Mouse (Mus musculus) T-helper 17 cell (primary cell): ENCODE measurements around the gene Top1.
"Not testable (repeated sequence)": the region's sequence is repeated elsewhere in the genome, so short reads cannot be mapped to it uniquely, and the experiment has no call there.

ENCODE experiments used
- in situ Hi-C, 2 experiments: fragments of 300-600 bp; cut with MboI, MseI; formaldehyde crosslinking; loops; 1 replicate in 1 of 2; 2 replicates in 1 of 2; pipeline ENCODE4 v1.15.1; 2025; ENCODE audit warnings: high pct_unique_total_duplicates in 2 of 2

Gene Top1

DNA sequence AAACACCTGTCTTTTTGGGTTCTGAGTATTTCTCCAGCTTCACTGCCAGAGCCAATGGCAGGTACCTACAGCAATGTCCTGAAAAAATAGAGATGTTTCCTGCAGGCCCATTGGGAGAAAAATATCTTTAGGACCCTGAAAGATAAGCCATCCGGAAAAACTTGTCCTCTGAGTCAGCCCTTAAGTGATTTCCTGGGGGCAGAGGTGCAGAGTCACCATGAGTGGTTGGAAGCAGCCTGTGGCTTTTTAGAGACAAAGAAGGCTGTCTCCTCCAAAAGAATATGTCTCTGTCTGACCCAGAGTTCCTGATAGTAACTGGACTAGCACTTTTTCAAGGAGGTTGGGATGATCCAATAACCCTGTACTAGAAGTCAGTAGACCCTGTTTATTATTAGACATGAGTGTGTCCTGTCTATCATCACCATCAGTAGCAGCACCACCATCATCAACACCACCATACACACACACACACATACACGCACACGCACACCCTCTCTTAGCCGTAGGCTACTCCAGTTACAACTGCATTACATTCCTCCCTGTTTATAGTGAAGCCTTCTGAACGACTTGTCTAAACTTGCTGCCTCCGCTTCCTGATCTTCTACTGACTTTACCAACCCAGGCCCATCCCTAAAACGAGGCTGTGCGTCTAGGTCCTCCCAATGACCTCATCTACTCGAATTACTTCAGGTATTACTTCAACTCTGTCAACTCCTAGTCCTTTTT is 14.7 kb upstream of the Top1 start:
- in situ Hi-C loops: no loop called here

DNA sequence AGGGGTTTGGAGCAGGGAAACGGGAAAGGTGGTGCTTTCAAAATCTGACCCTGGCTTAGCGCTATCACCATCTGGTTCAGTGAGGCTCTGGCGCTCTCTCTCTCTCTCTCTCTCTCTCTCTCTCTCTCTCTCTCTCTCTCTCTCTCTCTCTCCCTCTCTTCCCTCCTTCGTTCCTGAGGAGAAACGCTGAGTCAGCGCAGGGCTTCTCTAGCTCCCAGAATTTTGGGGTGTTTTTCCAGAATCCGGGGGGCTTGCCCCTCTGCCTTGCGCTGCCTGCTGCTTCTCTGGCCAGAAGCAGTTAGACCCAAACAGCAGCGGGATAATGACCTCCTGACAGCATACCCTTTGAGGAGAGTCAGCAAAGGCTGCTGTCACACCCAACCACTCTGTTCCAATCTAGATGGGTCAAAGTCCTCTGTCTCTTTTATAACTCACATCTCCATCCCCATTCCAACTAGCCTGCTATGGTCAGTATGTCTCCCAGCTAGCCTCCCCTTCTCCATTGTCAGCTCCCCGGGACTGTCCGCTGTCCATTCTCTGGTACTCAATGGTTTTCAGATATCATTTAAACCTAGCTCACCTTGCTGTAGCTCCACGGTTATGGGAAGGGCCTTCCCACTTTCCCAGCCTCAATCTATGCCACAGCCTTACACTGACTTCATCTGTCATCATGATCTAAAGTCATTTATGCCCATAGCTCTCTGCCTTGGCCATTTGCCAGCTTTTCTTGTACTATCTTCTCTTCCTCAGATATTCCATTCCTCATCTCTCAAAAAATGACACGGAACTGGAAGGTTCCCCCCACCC is 5.6 kb upstream of the Top1 start:
- in situ Hi-C loops: no loop called here

DNA sequence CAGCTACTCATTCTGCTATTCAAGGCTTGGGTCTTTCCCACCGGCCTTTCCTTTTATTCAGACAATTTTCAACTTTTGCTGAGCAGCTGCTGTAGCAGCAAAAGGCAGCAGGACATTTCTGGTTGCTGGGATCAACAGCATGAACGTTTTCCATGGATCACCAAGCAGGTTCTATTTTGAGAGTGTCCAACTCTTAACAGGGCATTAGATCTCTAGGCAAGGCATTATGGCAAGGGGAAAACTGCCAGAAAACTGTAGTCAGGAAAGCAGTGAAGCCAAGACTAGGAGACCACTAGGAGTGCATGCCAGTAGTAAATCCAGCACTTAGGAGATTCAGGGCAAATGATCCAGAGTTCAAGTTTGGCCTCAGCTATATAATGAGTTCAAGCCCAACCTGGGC is 4.5 kb upstream of the Top1 start:
- in situ Hi-C loops: no loop called here

DNA sequence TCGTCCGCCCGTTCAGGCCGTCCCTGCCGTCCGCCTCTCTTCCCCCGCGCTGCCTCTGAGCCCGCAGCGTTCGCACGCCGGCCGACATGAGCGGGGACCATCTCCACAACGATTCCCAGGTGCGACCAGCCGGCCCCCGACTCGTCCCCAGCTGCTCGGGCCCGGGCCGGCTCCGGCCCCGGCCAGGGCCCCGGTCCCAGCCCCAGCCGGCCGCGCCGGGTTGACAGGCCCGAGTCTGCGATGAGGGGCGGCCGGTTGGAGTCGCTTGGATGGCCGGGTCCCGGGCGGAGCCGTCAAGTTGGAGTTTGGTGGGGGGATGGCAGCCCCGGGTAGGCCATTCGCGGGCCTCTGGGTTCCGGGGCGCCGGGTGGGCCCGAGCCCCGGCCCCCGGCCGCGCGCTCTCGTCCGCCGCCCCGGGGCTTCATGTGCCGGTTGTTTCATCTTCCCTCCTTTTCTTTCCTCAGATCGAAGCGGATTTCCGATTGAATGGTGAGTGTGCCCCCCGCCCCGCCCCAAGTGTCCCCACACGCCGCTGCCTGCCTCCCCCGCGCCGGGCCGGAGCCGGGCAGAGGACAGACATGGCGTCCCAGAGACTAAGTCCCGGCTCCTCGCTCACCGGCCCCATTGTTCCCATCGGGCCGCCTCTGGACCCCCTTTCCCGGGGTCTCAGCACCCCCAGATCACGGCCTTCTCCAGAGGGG is 606 bp downstream of the Top1 start:
- in situ Hi-C loops: no loop called here

DNA sequence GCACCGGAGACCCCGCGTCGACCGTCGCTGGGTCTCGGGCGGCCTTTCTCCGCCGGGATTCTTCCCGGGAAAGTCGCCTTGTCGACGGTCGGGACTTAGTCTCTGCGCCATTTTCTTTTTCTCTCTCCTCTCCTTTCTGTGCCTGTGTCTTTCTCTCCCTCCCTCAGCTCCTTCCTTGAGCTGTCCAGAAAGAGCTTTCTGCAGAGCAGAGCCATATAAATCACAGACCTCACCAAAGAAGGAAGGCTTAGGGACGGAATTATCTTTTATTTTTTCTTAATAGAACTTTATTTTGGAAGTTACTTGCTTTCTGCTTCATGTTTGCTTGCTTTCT is 1.1 kb downstream of the Top1 start:
- in situ Hi-C loops: no loop called here

DNA sequence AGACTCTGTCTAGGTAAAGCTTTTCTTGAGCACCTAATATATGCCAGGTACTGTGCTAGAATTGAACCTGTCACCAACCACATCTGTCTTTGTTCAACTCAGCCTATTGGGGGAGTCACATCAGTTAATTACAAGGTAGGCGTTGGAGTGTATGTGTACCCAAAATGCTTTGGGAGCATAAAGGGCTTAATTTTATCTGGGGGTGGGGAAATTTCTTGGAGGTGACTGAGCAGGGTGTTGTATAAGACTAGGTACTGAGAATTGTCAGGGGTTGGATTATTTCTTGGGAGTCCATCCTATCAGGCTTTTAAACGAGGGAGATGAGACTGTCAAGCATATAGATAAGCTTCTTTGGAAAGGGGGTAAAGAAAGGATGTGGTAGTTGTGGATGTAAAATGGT is 2.4 kb downstream of the Top1 start:
- in situ Hi-C loops: no loop called here

DNA sequence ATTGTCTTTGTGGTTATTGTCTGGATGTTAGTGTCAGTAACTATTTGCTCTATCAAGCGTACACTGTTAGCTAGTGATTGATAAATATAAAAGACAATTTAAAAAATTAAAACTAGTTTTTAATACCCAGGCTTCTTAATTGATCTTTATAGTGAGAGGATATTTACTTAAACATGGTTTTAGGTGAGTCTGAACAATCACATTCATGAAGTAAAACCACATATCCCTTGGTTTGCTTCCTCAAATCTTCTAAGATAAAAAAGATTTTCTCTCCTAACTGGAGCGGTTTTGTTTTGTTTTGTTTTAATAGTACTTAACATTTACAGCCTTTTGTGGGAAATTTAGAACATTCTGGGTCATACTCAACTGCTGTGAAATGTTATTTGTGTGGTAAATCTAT is 3.4 kb downstream of the Top1 start:
- in situ Hi-C loops: no loop called here

DNA sequence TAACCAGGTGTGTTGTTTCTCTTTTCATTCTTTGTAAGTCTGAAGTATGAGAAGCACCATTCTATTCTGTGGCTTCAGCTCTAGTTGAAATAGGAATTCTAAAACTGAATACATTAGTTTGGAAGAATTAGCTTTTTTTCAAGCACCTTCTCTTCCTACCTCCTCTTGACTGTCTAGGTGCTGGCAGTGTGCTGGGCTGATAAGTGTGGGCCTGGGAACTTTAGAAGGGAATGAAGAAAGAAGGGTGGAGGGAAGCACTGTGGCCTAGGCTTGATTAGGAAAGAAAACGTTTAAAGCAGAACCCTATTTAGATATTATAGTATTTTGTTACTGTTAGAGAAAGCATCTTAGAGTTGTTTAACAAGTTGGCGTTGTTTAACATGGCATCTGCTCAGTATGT is 5.5 kb downstream of the Top1 start:
- in situ Hi-C loops: no loop called here

DNA sequence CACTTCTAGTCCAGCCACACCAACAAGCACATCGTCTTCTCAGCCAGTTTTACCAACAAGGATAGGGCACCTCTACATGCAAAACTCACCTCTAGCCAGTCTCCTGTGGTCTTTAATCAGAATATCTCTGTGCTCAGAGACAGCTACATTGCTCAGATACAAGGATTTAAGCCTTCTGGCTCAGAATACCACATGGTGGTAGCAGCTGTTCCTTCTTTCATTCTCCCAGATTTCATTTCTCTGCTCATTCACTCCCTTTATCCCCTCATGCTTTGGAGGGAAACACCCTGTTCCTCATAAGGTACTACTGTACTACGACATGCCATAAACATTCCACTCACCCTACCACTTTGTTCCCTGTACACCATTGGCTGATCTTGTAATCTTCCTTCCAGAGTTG is 7.5 kb downstream of the Top1 start:
- in situ Hi-C loops: no loop called here

DNA sequence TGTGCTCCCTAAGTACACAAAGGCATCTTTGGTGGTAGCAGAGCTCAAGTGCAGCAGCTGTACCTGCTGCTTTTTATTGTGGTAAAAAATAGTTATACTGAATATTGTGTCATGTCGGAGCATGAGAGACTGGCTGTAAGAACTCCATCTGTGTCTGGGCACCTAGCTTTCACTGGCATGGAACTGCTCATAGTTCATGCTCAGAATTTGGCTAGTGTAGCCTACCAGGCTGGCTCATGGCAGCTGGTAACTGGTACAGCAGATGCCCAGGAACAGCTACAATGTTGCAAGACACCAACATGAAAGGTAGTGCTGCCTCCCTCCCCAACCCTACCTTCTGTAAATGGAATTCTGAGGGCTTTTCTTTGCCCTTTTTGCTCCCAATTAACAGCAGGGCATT is 9.9 kb downstream of the Top1 start:
- in situ Hi-C loops: no loop called here

DNA sequence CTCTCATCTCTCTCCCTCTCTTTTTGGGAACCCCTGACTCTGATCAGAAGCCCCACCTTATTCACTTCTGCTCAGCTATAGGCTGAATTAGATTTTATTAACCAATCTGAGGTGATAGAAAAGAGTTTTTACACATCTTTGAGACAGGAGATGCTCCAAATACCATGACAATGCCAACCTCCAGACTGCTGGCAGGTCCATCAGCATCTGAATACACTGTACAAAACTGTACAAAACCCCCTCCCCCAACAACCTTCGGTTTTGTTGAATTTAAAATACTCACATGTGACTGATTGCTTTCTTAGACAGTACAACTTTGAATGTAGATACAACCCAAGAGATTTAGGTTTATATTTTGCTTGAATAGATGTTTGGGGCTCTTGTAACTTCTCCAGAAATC is 10.5 kb downstream of the Top1 start:
- in situ Hi-C loops: no loop called here

DNA sequence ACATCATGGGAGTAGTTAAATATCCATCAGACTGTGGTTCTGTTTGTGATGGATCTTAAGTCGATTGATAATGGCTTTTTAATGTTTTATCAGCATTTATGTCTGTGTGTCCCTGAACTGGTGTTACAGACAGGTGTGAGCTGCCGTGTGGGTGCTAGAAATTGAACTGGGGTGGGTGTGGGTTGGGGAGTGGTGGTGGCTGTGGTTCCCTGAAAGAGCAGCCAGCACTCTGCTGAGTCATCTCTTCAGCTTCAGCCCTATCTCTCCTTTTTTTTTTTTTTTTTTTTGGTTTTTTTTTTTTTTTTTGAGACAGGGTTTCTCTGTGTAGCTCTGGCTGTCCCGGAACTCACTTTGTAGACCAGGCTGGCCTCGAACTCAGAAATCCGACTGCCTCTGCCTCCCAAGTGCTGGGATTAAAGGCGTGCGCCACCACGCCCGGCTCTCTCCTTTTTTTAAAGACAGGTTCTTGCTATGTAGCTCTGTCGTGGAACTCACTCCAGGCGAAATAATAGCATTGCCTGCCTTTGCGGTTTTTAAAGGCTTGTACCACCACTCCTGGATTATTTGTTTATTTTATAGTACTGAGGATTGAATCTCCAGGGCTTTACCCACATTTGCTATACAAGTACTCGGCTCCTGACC is 12.2 kb downstream of the Top1 start:
- in situ Hi-C loops: no loop called here

DNA sequence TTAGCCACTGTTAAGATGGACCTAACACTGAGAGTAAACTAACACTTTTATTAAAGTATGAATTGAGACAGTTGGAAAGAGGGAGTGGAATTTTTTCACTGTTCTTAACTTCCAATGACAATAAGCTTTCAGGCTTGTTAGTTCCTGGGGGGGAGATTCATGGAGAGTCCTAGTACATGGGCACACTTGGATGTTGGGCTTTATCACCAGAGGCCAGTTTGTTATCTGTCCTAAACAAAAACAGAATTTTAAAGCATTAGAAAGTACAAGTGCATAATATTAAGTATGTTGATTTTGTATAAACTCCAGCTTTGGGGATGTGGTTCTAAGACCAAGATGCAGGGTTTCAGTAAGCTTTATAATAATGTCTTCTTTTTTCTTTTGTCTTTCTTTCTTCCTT is 13.1 kb downstream of the Top1 start:
- in situ Hi-C loops: no loop called here

DNA sequence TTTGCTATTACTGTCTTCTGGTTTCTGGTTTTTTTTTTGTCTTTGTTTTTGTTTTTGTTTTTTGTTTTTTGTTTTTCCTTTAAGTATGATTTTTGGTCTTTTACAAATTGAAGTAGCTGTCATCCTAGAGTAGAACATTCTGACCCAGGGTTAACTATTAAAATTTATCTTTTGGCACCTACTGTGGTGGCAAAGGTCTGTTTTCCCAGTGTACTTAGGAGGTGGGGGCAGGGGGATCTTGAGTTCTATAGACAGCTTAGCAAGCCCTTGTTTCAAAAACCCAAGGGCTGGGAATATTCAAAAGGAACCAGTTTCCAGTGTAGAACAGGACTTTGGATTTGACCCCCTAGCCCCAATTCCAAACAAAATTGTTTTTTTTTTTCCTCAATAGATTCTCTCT is 18.7 kb downstream of the Top1 start:
- in situ Hi-C loops: no loop called here

DNA sequence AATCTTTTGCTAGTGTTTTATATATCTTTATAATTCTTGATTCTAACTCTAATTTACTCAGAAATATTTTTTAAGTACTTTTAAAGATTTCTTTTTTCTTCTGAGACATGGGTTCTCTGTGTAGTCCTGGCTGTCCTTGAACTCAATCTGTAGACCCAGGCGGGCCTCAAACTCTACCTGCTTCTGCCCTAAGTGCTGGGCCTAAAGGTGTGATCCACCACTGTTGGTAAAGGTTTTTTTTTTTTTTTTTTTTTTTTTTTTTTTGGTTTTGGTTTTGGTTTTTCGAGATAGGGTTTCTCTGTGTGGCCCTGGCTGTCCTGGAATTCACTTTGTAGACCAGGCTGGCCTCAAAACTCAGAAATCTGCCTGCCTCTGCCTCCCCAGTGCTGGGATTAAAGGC is 19.3 kb downstream of the Top1 start:
- in situ Hi-C loops: not testable (repeated sequence)

DNA sequence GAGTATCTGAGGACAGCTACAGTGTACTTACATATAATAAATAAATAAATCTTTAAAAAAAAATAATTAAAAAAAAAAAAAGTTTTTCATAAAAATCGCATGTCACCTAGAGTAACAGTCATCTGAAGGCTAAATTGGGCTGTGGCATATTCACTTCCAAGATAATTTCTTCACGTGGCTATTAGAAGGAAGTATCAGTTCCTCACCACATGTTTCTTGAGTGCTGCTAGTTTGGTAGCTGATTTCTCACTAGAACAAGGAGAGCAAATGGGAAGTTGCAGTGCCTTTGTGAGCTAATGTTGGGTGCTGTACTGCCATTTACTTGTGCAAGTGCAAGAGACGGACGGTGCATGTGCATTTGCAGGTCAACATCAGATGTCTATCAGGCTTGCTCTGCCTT is 21.6 kb downstream of the Top1 start:
- in situ Hi-C loops: no loop called here

DNA sequence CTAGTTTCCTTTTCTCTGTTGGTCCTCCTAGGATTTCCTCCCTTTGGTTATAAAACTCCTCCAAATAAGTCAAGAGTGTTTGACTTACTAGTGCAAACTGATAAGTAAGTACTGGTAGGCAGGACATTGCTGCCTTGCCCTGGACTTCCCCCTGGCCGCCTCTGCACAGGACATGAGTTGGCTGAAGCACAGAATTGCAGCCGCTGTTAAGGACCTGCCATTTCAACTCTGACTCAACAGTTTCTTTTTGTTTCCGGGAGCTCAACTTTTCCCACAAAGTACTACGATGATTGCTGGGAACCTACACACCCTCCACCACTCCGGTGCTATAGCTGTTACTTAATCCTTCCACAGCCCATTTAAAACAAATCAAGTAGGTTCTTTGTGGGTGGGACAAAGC is 54.6 kb downstream of the Top1 start:
- in situ Hi-C loops: no loop called here

DNA sequence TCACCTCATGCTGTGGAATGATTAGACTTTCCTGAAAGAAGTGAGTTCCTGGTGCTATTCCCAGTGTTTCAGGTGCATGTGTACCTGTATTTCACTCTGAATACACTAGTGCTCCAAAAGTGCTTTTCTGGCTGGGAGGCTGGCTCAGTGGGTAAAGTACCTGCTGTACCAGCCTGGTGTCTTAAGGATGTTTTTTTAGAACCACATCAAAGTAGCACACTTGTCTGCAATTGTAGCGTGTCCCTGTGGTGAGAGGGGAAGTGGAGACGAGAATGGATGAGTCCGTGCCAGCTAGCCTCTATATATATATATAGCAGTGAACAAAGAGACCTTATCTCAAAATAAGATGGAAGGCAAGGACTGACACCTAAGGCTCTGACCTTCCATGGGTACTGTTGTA is 55.9 kb downstream of the Top1 start:
- in situ Hi-C loops: no loop called here

DNA sequence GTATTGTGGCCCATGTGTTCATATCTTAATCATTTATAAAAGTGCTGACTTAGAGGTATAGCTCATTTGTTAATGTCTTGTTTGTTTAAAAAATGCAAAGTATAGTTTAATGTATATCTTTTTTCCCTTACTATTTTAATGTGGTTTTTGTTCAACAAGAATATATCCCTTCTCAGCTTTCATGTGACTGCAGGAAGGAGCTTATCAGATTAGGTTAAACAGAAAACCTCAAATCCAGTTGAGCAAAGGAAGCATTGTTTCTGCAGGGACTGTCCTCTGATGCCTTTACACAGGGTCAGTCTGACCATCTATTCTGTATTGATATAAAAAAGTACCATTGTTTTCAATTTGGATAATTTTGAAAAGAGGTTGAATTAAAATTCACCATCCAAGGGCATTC is 57.1 kb downstream of the Top1 start:
- in situ Hi-C loops: no loop called here

DNA sequence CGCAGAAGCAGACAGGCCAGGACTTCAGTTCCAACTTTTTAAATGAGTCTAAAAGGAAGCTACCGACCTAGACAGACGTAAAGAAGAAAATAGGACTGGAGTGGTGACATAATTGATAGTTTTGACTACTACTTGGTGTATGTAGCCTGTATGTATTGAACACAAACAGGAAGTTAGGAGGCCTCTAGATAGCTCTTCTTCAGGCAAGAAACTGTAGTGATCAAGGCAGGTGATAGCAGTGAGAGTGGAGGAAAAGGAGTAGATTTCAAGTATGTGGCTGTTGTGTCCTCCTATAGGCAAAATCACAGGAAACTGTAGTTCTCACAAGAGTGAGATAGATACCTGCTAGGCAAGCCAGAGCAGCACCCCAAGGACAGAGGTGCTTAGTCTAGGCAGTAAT is 62.0 kb downstream of the Top1 start:
- in situ Hi-C loops: no loop called here

DNA sequence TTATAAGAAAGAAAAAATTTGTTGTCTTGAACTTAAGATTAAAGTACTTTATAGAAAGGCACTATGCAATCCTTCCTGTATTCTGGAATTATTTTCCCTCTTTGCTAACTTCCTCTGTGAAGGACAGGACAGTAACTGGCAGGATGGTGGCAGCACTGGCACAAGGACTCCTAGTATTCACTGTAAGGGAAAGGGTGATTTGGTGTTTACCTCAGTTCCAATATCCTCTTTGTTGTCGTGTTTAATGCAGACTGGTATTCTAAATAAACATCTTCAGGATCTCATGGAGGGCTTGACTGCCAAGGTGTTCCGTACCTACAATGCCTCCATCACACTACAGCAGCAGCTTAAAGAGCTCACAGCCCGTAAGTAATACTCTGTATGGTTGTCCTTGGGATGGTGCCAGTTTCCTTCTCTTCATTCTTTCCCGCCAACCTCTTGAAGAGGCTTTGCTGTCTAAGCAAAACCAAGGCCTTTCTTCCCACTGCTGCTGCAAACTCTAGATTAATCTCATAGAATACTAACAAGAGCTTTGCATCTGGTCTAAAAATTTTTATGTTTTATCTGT is 69.9 kb downstream of the Top1 start:
- in situ Hi-C loops: loop anchor here (5.0 to 10.0 kb wide), 3 partner anchors 42 to 169 kb away; partner anchors contain the start of gene Lpin3 (in 2 of the 2)

DNA sequence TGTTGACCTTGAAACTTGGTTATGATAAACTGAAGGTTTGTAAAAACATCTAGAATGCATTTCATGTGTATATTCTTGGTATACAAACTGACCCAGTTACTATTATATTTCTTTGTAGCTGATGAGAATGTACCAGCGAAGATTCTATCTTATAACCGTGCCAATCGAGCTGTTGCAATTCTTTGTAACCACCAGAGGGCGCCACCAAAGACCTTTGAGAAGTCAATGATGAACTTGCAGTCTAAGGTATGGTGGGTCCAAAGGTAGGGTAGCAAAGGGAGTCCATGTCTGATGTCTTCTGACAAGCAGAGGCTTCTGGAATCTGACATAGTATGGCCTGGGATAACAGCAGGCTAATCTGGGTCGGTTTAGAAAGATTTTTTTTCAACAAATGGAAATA is 71.6 kb downstream of the Top1 start:
- in situ Hi-C loops: loop anchor here (5.0 to 10.0 kb wide), 3 partner anchors 40 to 168 kb away; partner anchors contain the start of gene Lpin3 (in 2 of the 2)
